Mouse (Mus musculus) lung, embryonic 14.5 days (tissue): ENCODE results near the gene Ap1m1. TPM values are rescaled to one million over a fixed set of nuclear protein-coding genes. Genes with fewer than 3 reads are reported as not detected.

Experiments used
- ATAC-seq: fragments of 200-750 bp; cut with Nextera tagmentation; 2 replicates; pipeline ENCODE4 v1.8.0; 2017; ENCODE audit warnings: mild to moderate bottlenecking, moderate TSS enrichment, moderate library complexity; ENCODE audit not compliant: insufficient read depth
- DNase-seq: peaks from one replicate; pipeline ENCODE4 v3.0.0-alpha.2; 2015
- H3K27ac ChIP-seq: fragments of 300-500 bp; sonication (generic); 2 replicates; pipeline ENCODE4 v1.5.1; 2014; ENCODE audit warnings: low read depth, mild to moderate bottlenecking, moderate library complexity
- H3K27me3 ChIP-seq: fragments of 300-500 bp; sonication (generic); 2 replicates; pipeline ENCODE4 v1.6.1; 2014; ENCODE audit warnings: low read length, control low read depth; ENCODE audit not compliant: insufficient read depth
- H3K36me3 ChIP-seq: fragments of 300-500 bp; sonication (generic); 2 replicates; pipeline ENCODE4 v1.6.1; 2014; ENCODE audit warnings: control low read depth; ENCODE audit not compliant: insufficient read depth
- H3K4me1 ChIP-seq: fragments of 300-500 bp; sonication (generic); 2 replicates; pipeline ENCODE4 v1.6.1; 2014; ENCODE audit warnings: antibody characterized with exemption, control low read depth; ENCODE audit not compliant: insufficient read depth
- H3K4me2 ChIP-seq: fragments of 300-500 bp; sonication (generic); 2 replicates; pipeline ENCODE4 v1.6.1; 2014; ENCODE audit warnings: mild to moderate bottlenecking
- H3K4me3 ChIP-seq: fragments of 300-500 bp; sonication (generic); 2 replicates; pipeline ENCODE4 v1.5.1; 2014; ENCODE audit warnings: low read depth, low read length
- H3K9ac ChIP-seq: fragments of 300-500 bp; sonication (generic); 2 replicates; pipeline ENCODE4 v1.6.1; 2014
- H3K9me3 ChIP-seq: fragments of 300-500 bp; sonication (generic); 2 replicates; pipeline ENCODE4 v1.6.1; 2016; ENCODE audit warnings: low read depth, low read length, control low read depth
- CTCF ChIP-seq: IDR thresholded peaks from 2 replicates; pipeline ENCODE4 v1.5.1; 2016; ENCODE audit warnings: antibody characterized with exemption, low read depth
- WGBS: fragments of 180-500 bp; shearing (Covaris S2); extraction: QIAGEN DNeasy Blood & Tissue Kit; methylation state at CpG from one replicate; pipeline ENCODE4 v1.1.7; 2014; 5-methylcytosine and 5-hydroxymethylcytosine counted together
- polyA plus RNA-seq: library from polyadenylated mRNA; unstranded; fragments of >200 nt; fragmentation: Nextera tagmentation; extraction: Ambion mirVana; gene quantifications from 2 replicates; pipeline ENCODE4 v1.2.1, GENCODE M21; 2014

Gene Ap1m1
- polyA plus RNA-seq, 1 experiment from 2014 or later: 104 TPM

GRCm38 (mm10) chr8:72301497-72301896 is 61.7 kb downstream of the Ap1m1 start:
- Histone ChIP-seq H3K27ac (no peak overlapping the region), H3K4me2 (no peak overlapping the region), H3K4me3 (no peak overlapping the region), H3K27me3 (no peaks in the 10 kb centered on the region), H3K4me1 (no peaks in the 10 kb centered on the region), H3K36me3 (no peaks in the 10 kb centered on the region), H3K9me3 (no peaks in the 10 kb centered on the region), H3K9ac (no peak overlapping the region)
- DNase-seq (no peak), ATAC-seq (no peak)
- WGBS: 70% methylated on average over 5 of the region's 5 CpGs
- TF ChIP-seq CTCF: no peak

GRCm38 (mm10) chr8:72302986-72303612 is 63.3 kb downstream of the Ap1m1 start:
- Histone ChIP-seq H3K4me3 (no peak overlapping the region), H3K4me1 (no peaks in the 10 kb centered on the region), H3K27ac (no peak overlapping the region), H3K4me2 (no peak overlapping the region), H3K9me3 (no peaks in the 10 kb centered on the region), H3K27me3 (no peaks in the 10 kb centered on the region), H3K36me3 (no peaks in the 10 kb centered on the region), H3K9ac (no peak overlapping the region)
- TF ChIP-seq CTCF: no peak
- ATAC-seq (peak; percentile 30; the same call in 1 of the 2 replicates), DNase-seq (peak; percentile 3)
- WGBS: 61% methylated on average over 8 of the region's 8 CpGs

- peak; percentile 84 for ATAC-seq
- no peak for TF ChIP-seq CTCF
- Histone ChIP-seq H3K9ac (no peak overlapping the region), H3K36me3 (no peaks in the 10 kb centered on the region), H3K4me2 (no peak overlapping the region), H3K27ac (no peak overlapping the region), H3K4me1 (no peaks in the 10 kb centered on the region), H3K4me3 (no peak overlapping the region), H3K27me3 (no peaks in the 10 kb centered on the region), H3K9me3 (no peaks in the 10 kb centered on the region)
- WGBS: 34% methylated on average over 8 of the region's 8 CpGs
- DNase-seq: peak; percentile 76
These were observed 63.8 kb downstream of the Ap1m1 start for GRCm38 (mm10) chr8:72303633-72304032.

- H3K9ac ChIP-seq: no peak within 1 kb of the TSS
- H3K36me3 ChIP-seq: no peaks in the 10 kb centered on the region
- no peaks in the 10 kb centered on the region for H3K9me3 ChIP-seq
- WGBS: 67% methylated on average over 12 of the region's 16 CpGs
- TF ChIP-seq CTCF: no peak
- H3K4me1 ChIP-seq: no peaks in the 10 kb centered on the region
- no peak within 1 kb of the TSS for H3K4me2 ChIP-seq
- DNase-seq: no peak
- no peak within 1 kb of the TSS for H3K4me3 ChIP-seq
- ATAC-seq: no peak
- H3K27me3 ChIP-seq: no peaks in the 10 kb centered on the region
- H3K27ac ChIP-seq: no peak within 1 kb of the TSS
These were observed 65.5 kb downstream of the Ap1m1 start, which contains the start of gene Gm10282 for GRCm38 (mm10) chr8:72305210-72305905. Gm10282 (minus strand) TSS chr8:72305260.

- H3K9me3 ChIP-seq: no peaks in the 10 kb centered on the region
- H3K27ac ChIP-seq: no peak overlapping the region
- ATAC-seq (no peak), DNase-seq (no peak)
- TF ChIP-seq CTCF: no peak
- no peaks in the 10 kb centered on the region for H3K4me1 ChIP-seq
- H3K36me3 ChIP-seq: no peaks in the 10 kb centered on the region
- no peak overlapping the region for H3K4me3 ChIP-seq
- no peaks in the 10 kb centered on the region for H3K27me3 ChIP-seq
- 69% methylated on average over 5 of the region's 5 CpGs for WGBS
- H3K9ac ChIP-seq: no peak overlapping the region
- no peak overlapping the region for H3K4me2 ChIP-seq
These were observed 67.1 kb downstream of the Ap1m1 start for GRCm38 (mm10) chr8:72306913-72307312.

Other genes with a start within 250 kb of the Ap1m1 start
- 0.93 and 2.2 TPM in 2 replicates for gene Cyp4f18, start 230.4 kb upstream of the Ap1m1 start, polyA plus RNA-seq
- not detected in 2 replicates for gene Olfr372, start 198.8 kb upstream of the Ap1m1 start, polyA plus RNA-seq
- not detected in 2 replicates for gene Olfr373, start 156.8 kb upstream of the Ap1m1 start, polyA plus RNA-seq
- 0.01 and 0.04 TPM in 2 replicates for gene Olfr374, start 133.0 kb upstream of the Ap1m1 start, polyA plus RNA-seq
- gene Tpm4, start 105.0 kb upstream of the Ap1m1 start, polyA plus RNA-seq: 849 and 861 TPM in 2 replicates
- gene Rab8a, start 78.8 kb upstream of the Ap1m1 start, polyA plus RNA-seq: 90.0 and 103 TPM in 2 replicates
- gene Hsh2d, start 50.4 kb upstream of the Ap1m1 start, polyA plus RNA-seq: 0.30 and 0.51 TPM in 2 replicates
- 0.24 TPM in 1 of 2 replicates, not detected in the other for gene Cib3, start 27.2 kb upstream of the Ap1m1 start, polyA plus RNA-seq
- gene Gm11034, start 26.4 kb upstream of the Ap1m1 start, polyA plus RNA-seq: not detected in 2 replicates
- 65.3 and 69.6 TPM in 2 replicates for gene Fam32a, start 20.3 kb upstream of the Ap1m1 start, polyA plus RNA-seq
- 38.2 TPM in 2 replicates for gene Gm10282, start 65.2 kb downstream of the Ap1m1 start, polyA plus RNA-seq
- 14.3 and 15.2 TPM in 2 replicates for gene Klf2, start 79.0 kb downstream of the Ap1m1 start, polyA plus RNA-seq
- 68.6 and 69.4 TPM in 2 replicates for gene Eps15l1, start 181.4 kb downstream of the Ap1m1 start, polyA plus RNA-seq
- gene Calr3, start 203.9 kb downstream of the Ap1m1 start, polyA plus RNA-seq: 1.0 and 1.9 TPM in 2 replicates
- 13.6 and 17.2 TPM in 2 replicates for gene 1700030K09Rik, start 203.9 kb downstream of the Ap1m1 start, polyA plus RNA-seq
- gene Cherp, start 235.2 kb downstream of the Ap1m1 start, polyA plus RNA-seq: 71.6 and 80.2 TPM in 2 replicates